Mouse (Mus musculus) olfactory bulb, adult 2 months (tissue): Measurements from ENCODE around the gene Camk2n1. TPM values are rescaled to one million over a fixed set of nuclear protein-coding genes. Genes with fewer than 3 reads are reported as not detected.
A peak's percentile ranks its signal among the peaks of the same experiment; 100 is the strongest.

Source experiments
- H3K27ac ChIP-seq: fragments of 200-500 bp; 2 replicates; pipeline ENCODE4 v1.5.1; 2012; ENCODE audit warnings: low read depth, low read length; ENCODE audit not compliant: insufficient read depth
- H3K4me1 ChIP-seq: fragments of 200-500 bp; 2 replicates; pipeline ENCODE4 v1.6.1; 2012; ENCODE audit warnings: low read length; ENCODE audit not compliant: control insufficient read depth, insufficient read depth
- H3K4me3 ChIP-seq: fragments of 200-500 bp; 2 replicates; pipeline ENCODE4 v1.5.1; 2012; ENCODE audit warnings: mild to moderate bottlenecking, low read depth, low read length, moderate library complexity; ENCODE audit not compliant: insufficient read depth
- CTCF ChIP-seq: fragments of 200-500 bp; IDR thresholded peaks from 2 replicates; pipeline ENCODE4 v1.5.1; 2012; ENCODE audit warnings: low read depth, mild to moderate bottlenecking, low read length, moderate library complexity; ENCODE audit not compliant: insufficient read depth
- POLR2A ChIP-seq: fragments of 200-500 bp; IDR thresholded peaks from 2 replicates; pipeline ENCODE4 v1.6.1; 2012; ENCODE audit warnings: mild to moderate bottlenecking, low read depth, low read length, moderate library complexity; ENCODE audit not compliant: insufficient read depth
- WGBS: fragments of 180-500 bp; shearing (Covaris S2); methylation state at CpG from one replicate; pipeline ENCODE4 v1.1.7; 2018; 5-methylcytosine and 5-hydroxymethylcytosine counted together
- polyA plus RNA-seq: library from polyadenylated mRNA; stranded (reverse); fragments of >200 nt; gene quantifications from 2 replicates; pipeline ENCODE4 v1.2.4, GENCODE M21; 2012; ENCODE audit warnings: low replicate concordance; ENCODE audit not compliant: missing spikeins, insufficient read depth, insufficient read length

The Camk2n1 gene
- polyA plus RNA-seq, result 114 and 206 TPM in 2 replicates

DNA sequence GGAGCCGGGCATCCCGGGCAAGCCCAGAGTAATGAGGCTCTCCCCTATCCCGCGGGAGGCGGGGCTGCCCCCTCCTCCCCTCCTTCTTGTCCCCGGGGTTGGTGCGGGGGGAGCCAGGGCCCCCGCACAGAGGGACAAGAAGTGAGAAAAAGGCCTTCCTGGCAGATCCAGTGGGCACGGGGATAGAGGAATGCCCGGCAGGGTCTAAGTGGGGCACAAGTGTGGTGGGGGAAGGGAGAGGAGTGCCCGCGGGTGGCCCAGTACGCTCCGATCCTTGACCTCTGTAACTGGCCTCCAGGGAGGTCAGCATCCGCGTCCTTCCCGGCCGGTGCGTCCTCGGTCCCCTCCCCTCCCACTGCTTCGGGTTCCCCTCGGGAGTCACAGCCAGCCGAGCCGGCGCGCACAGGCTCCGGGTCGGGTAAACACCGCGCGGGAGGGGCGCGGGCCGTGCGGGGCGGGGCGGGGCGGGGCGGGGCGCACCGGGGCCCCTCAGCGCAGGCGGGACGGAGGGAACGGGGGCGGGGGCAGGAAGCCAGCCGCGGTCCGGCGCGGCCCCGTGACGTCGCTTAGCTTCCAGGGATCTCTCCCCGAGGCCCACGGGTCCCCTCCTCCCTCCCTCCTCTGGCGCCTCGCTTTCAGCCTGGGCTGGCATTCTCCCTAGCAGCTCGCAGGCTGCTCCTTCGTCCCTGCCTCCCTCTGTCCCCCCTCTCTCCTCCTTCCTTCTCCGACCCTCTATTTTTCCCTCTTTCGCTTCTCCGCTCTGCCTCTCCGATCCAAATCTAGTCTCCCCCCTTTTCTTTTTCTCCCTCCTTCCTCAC is at the start of gene Camk2n1:
Camk2n1 (plus strand) TSS at position 562 of the 818 bp plus-strand sequence.
- Histone ChIP-seq H3K4me3 (peak within 1 kb of the TSS; percentile 99), H3K4me1 (peaks cover 25% of the 10 kb centered on the region), H3K27ac (peak within 1 kb of the TSS; percentile 98)
- WGBS, result under 1% methylated on average over 49 of the region's 64 CpGs
- TF ChIP-seq POLR2A (peak; percentile 32; the same call in 1 of the 2 replicates), CTCF (no peak)

DNA sequence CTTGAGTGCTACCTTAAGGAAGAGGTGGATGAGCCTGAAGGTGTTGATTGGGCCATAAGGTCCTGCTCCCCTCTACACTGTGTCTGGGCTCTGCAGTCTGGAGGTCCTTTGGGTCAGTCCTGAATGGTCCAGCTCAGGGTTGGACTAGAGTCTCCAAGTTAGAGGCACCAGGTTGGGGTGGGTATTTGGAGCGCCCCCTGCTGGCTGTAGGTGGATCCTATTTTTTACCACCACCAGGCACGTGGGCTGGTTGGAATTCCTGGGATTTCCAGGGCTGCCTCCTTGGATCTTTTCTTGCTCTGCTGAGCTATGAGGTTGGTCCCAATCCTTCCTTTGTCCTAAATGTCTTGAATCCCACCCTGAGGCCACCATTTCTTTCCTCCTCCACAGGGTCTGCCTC is 49.3 kb upstream of the Camk2n1 start:
- WGBS, result 10% methylated on average over 2 of the region's 2 CpGs
- Histone ChIP-seq H3K4me1 (no peaks in the 10 kb centered on the region), H3K27ac (no peak overlapping the region), H3K4me3 (no peak overlapping the region)
- TF ChIP-seq POLR2A, result no peak
- TF ChIP-seq CTCF, result peak; percentile 62

DNA sequence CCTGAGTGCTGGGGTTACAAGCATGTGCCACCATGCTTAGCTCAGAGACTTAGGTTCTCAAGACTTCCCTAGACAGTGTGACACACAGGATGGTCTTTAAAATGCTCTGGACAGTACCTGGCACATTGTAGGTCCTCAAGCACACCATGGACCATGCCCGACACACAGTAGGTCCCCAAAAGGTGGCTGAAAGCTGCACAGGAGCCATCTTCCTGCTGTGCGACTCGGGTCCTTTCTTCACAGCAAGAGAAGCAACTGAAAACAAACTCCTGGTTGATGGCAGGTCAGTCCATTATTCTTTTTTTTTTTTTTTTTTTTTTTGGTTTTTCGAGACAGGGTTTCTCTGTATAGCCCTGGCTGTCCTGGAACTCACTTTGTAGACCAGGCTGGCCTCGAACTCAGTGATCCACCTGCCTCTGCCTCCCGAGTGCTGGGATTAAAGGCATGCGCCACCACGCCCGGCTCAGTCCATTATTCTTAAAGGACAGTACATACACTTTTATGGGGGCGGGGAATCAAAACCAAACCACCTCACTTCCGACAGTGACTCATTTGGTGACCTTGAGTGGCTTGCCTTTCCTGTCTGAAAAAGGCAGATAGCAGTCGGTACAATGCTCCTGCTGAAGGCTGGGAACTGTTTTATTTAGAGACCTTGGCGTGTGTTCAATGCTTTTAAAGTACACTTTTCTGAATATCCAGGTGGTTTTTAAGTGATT is 46.5 kb upstream of the Camk2n1 start:
- H3K27ac ChIP-seq, result no peak overlapping the region
- no peak for TF ChIP-seq POLR2A
- TF ChIP-seq CTCF, result no peak
- no peak overlapping the region for H3K4me3 ChIP-seq
- 78% methylated on average over 12 of the region's 13 CpGs for WGBS
- peaks cover 12% of the 10 kb centered on the region for H3K4me1 ChIP-seq

DNA sequence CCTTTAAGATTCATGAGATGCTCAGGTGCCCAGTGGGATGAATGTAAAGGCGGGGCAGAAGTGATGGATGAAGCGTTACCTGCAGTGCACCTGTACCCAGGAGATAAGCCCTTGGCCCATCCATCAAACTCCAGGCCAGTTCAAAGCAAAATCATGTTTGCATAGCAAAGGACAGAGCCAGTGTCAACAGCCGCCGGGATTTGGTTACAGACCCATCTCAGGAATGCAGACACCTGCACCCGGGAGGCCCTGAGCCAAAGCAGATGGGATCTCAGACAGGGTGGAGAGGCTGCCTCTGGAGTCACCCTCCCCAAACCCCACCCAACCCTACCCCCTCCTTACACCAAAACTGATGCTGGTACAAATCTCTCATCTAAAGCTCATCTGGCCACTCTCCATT is 43.1 kb upstream of the Camk2n1 start:
- H3K4me3 ChIP-seq, result no peak overlapping the region
- TF ChIP-seq POLR2A (no peak), CTCF (no peak)
- H3K27ac ChIP-seq, result no peak overlapping the region
- H3K4me1 ChIP-seq, result peaks cover 35% of the 10 kb centered on the region
- WGBS, result 55% methylated on average over 5 of the region's 5 CpGs

DNA sequence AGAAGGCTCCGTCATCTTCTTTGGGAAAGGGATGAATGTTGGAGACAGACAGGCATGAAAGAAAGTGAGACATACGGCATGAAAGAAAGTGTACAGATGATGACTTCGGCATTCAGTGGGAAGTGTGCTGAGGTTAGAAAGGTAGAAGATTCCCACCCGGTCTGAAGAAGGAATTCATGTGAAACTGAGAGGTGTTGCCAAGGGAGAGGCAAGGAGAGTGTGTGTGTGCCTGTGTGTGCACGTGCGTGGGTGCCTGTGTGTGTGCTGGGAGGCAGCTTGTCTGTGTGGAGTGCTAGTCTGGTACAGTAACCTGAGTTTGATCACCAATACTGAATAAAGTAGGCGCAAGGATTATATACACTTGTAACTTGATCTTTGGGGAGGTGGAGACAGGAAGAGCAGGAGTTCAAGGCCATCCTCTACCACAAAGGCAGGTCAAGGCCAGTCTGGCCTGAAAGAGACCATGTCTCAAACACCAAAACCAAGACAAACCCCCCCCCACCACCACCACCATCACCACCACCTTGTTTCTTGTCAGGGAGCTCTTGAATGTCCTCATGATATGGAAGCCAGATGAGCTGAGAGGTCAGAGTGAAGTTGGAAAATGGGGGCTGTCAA is 42.5 kb upstream of the Camk2n1 start:
- H3K4me1 ChIP-seq, result peaks cover 40% of the 10 kb centered on the region
- H3K27ac ChIP-seq, result no peak overlapping the region
- H3K4me3 ChIP-seq, result no peak overlapping the region
- 64% methylated on average over 7 of the region's 7 CpGs for WGBS
- TF ChIP-seq CTCF (no peak), POLR2A (no peak)

DNA sequence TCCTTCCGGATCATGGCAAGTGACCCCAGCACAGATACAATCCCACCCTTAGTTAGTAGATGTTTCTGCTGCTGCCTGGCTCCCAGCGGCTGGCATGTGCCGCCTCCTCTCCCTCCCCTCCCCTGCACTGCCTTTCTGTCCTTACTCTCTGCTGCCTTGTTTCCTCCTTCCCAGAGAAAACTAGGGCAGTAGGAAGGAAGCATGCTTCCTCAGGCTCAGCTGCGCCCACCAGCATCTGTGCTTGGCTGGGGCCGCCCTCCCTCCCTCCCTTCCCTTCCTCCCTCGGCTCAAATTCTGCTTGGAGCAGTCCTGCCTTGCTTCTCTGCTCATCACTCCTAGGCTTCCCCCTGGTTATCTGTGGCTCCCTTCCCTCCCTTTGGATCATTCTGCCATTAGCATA is 39.4 kb upstream of the Camk2n1 start:
- H3K4me3 ChIP-seq, result no peak overlapping the region
- WGBS, result 3% methylated on average over 6 of the region's 6 CpGs
- TF ChIP-seq POLR2A (no peak), CTCF (no peak)
- peak overlapping the region; percentile 95 for H3K27ac ChIP-seq
- peaks cover 59% of the 10 kb centered on the region for H3K4me1 ChIP-seq

DNA sequence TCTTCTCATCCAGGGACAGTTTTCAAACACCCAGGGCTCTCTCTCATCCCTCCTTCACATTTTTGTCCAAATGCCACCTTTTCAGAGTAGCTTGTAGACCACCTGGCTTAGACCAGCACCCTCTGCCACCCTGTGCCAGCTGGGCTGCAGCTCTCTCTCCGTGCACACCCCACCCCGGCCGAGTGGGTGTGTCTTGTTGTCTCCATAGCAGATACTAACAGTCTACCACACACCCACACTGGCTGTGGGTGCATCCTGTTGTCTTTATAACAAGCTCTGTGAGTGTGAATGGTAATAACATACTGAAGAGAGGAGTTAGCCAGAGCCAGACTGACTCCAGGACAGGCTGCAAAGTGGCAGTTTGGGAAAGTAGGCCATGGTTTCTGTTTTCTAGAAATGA is 38.1 kb upstream of the Camk2n1 start:
- Histone ChIP-seq H3K27ac (peak overlapping the region; percentile 95), H3K4me1 (peaks cover 61% of the 10 kb centered on the region), H3K4me3 (no peak overlapping the region)
- 35% methylated on average over 3 of the region's 3 CpGs for WGBS
- 0 out of 2 replicates have a peak, but pooled peaks have one; percentile 17 for TF ChIP-seq POLR2A
- TF ChIP-seq CTCF, result no peak

DNA sequence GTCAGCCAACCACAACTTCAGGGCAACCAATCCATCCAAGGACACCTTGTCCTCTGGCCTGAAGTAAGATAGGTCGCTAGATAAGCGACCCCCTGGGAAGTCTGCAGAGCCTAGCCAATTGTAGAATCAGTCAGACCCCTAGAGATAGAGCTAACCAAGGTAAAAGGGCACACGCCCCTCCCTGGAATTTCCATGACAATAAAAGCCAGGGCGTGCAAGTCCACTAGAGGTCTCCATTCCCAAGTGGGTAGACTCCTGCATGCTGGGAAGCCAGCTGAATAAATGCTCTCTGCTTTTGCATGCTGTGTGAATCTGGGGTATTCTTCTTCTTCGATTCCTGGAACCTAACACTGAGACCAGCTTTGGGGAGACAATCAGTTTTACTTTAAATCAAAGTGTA is 37.7 kb upstream of the Camk2n1 start:
- H3K27ac ChIP-seq, result peak overlapping the region; percentile 95
- H3K4me1 ChIP-seq, result peaks cover 59% of the 10 kb centered on the region
- no peak overlapping the region for H3K4me3 ChIP-seq
- TF ChIP-seq POLR2A, result no peak
- TF ChIP-seq CTCF, result no peak
- WGBS, result 60% methylated on average over 5 of the region's 5 CpGs
